Mouse (Mus musculus) inflammation-experienced regulatory T-cells (primary cell): Measurements from ENCODE around the gene Pyurf. TPM values are rescaled to one million over a fixed set of nuclear protein-coding genes. Genes with fewer than 3 reads are reported as not detected.

Source experiments
- polyA plus RNA-seq, 2 experiments: library from polyadenylated mRNA; unstranded; fragments of 100-300 nt; shearing (Covaris generic); gene quantifications; one replicate each; pipeline ENCODE4 v1.2.1; 2017

Gene Pyurf
- 10 to 100 TPM in 1 of 2 experiments, 1 to 10 TPM in 1; 5.2 to 10.3 TPM for polyA plus RNA-seq

GRCm38 (mm10) chr6:57691467-57692261 lies at the start of gene Pyurf:
Pyurf (minus strand) TSS chr6:57692078.

GRCm38 (mm10) chr6:57702376-57702742 lies 10.5 kb upstream of the Pyurf start, which contains the start of gene Lancl2:
Lancl2 (plus strand) TSS chr6:57702540.

Other genes starting within 250 kb of the Pyurf start
- gene Ppm1k, start 156.6 kb downstream of the Pyurf start, polyA plus RNA-seq: 10 to 100 TPM in 1 of 2 experiments, 1 to 10 TPM in 1; 8.2 to 11.9 TPM
- gene Herc6, start 111.1 kb downstream of the Pyurf start, polyA plus RNA-seq: 10 to 100 TPM; 23.1 to 24.6 TPM
- gene Lancl2, start 10.5 kb upstream of the Pyurf start, polyA plus RNA-seq: 1 to 10 TPM; 3.1 to 4.3 TPM
- 10 to 100 TPM; 27.9 to 29.1 TPM for gene Vopp1, start 133.1 kb upstream of the Pyurf start, polyA plus RNA-seq
- not detected for gene Vmn1r21, start 158.3 kb upstream of the Pyurf start, polyA plus RNA-seq
- under 1 TPM in 1 of 2 experiments, not detected in 1; 0.18 TPM for gene Vmn1r22, start 215.9 kb upstream of the Pyurf start, polyA plus RNA-seq
- not detected for gene Vmn1r23, start 234.8 kb upstream of the Pyurf start, polyA plus RNA-seq